Mouse (Mus musculus) ES-E14 (cell line): ENCODE measurements around the gene Macrod2. TPM values are rescaled to one million over a fixed set of nuclear protein-coding genes. Genes with fewer than 3 reads are reported as not detected.

Experiments used
- DNase-seq: peaks from one replicate; pipeline ENCODE4 v3.0.0-alpha.2; 2013; ENCODE audit warnings: low read depth, low spot score
- H3K27ac ChIP-seq: 2 replicates; pipeline ENCODE4 v1.5.1; 2012; ENCODE audit warnings: low read depth, mild to moderate bottlenecking, low read length, moderate library complexity, mixed read lengths; ENCODE audit not compliant: poor library complexity, insufficient read depth, severe bottlenecking
- H3K36me3 ChIP-seq: 2 replicates; pipeline ENCODE4 v1.6.1; 2012; ENCODE audit warnings: mild to moderate bottlenecking, low read length, moderate library complexity, mixed read lengths; ENCODE audit not compliant: control insufficient read depth, poor library complexity, insufficient read depth, severe bottlenecking
- H3K4me1 ChIP-seq, 2 experiments: fragments of 150-350 bp in 1 of 2; sonication (generic) in 1 of 2; 2 replicates each; pipeline ENCODE4 v1.6.1; 2012; ENCODE audit warnings: low read length in 2 of 2, mild to moderate bottlenecking in 1 of 2, mixed read lengths in 1 of 2; ENCODE audit not compliant: control insufficient read depth in 2 of 2, insufficient read depth in 2 of 2, poor library complexity in 1 of 2
- H3K4me3 ChIP-seq, 2 experiments: fragments of 150-350 bp in 1 of 2; sonication (generic) in 1 of 2; 2 replicates each; pipeline ENCODE4 v1.5.1; 2012; ENCODE audit warnings: low read length in 2 of 2, low read depth in 1 of 2, mild to moderate bottlenecking in 1 of 2, mixed read lengths in 1 of 2; ENCODE audit not compliant: insufficient read depth in 1 of 2, poor library complexity in 1 of 2, severe bottlenecking in 1 of 2
- H3K9ac ChIP-seq: 2 replicates; pipeline ENCODE4 v1.6.1; 2012; ENCODE audit warnings: low read depth, mild to moderate bottlenecking, low read length, mixed read lengths; ENCODE audit not compliant: poor library complexity, insufficient read depth, severe bottlenecking
- H3K9me3 ChIP-seq: fragments of 150-350 bp; sonication (generic); 2 replicates; pipeline ENCODE4 v1.6.1; 2012; ENCODE audit warnings: low read depth, mild to moderate bottlenecking, low read length; ENCODE audit not compliant: control insufficient read depth, insufficient read depth
- CHD2 ChIP-seq: IDR thresholded peaks from 2 replicates; pipeline ENCODE4 v1.6.1; 2014; ENCODE audit warnings: mild to moderate bottlenecking, low read depth, low read length, inconsistent platforms
- HCFC1 ChIP-seq: IDR thresholded peaks from 2 replicates; pipeline ENCODE4 v1.6.1; 2012; ENCODE audit warnings: low read length, inconsistent platforms, borderline replicate concordance; ENCODE audit not compliant: insufficient read depth
- MAFK ChIP-seq: IDR thresholded peaks from 2 replicates; pipeline ENCODE4 v1.6.1; 2014; ENCODE audit warnings: mild to moderate bottlenecking, low read depth, low read length, inconsistent platforms; ENCODE audit not compliant: insufficient read depth
- ZC3H11A ChIP-seq: IDR thresholded peaks from 2 replicates; pipeline ENCODE4 v1.6.1; 2012; ENCODE audit warnings: low read depth, mild to moderate bottlenecking, inconsistent platforms, low read length, borderline replicate concordance
- ZNF384 ChIP-seq: IDR thresholded peaks from 2 replicates; pipeline ENCODE4 v1.6.1; 2012; ENCODE audit warnings: low read depth, low read length, inconsistent platforms
- in situ Hi-C, 2 experiments: fragments of 600-800 bp; cut with MboI; formaldehyde crosslinking; loops; one replicate each; pipeline ENCODE4 v1.15.1; 2025; ENCODE audit warnings: low sequenced_read_pairs in 2 of 2, inconsistent platforms in 1 of 2; ENCODE audit not compliant: unreplicated experiment in 2 of 2
- total RNA-seq: library from RNA; depleted of rRNA; stranded (reverse); fragments of 300-350 nt; gene quantifications from 2 replicates; pipeline ENCODE4 v1.2.3, GENCODE M21; 2012

Gene Macrod2
- total RNA-seq, 1 experiment: 12.7 TPM

- Histone ChIP-seq H3K9ac (no peak overlapping the region), H3K9me3 (no peaks in the 10 kb centered on the region), H3K4me1 (0 out of 4 replicates have a peak, but pooled peaks cover 0 to 2% of the 10 kb centered on the region in 2 experiments), H3K4me3 (no peak overlapping the region), H3K27ac (peak overlapping the region; percentile 22; the same call in 1 of the 2 replicates), H3K36me3 (no peaks in the 10 kb centered on the region)
- in situ Hi-C loops: no loop called here
- TF ChIP-seq MAFK: no peak
- no peak for TF ChIP-seq ZNF384
- no peak for TF ChIP-seq CHD2
- TF ChIP-seq ZC3H11A: no peak
- TF ChIP-seq HCFC1: no peak
- DNase-seq: peak; percentile 7
These were observed 1183.1 kb downstream of the Macrod2 start for GRCm38 (mm10) chr2:141578206-141578605.

GRCm38 (mm10) chr2:141582431-141582830, 1187.3 kb downstream of the Macrod2 start:
- no peak overlapping the region for H3K27ac ChIP-seq
- no peak for TF ChIP-seq CHD2
- TF ChIP-seq MAFK: no peak
- TF ChIP-seq HCFC1: no peak
- in situ Hi-C loops: no loop called here

GRCm38 (mm10) chr2:141582933-141583332, 1187.8 kb downstream of the Macrod2 start:
- Histone ChIP-seq H3K4me3 (no peak overlapping the region), H3K4me1 (0 out of 4 replicates have a peak, but pooled peaks cover 0 to 2% of the 10 kb centered on the region in 2 experiments), H3K36me3 (no peaks in the 10 kb centered on the region), H3K27ac (no peak overlapping the region), H3K9ac (no peak overlapping the region), H3K9me3 (no peaks in the 10 kb centered on the region)
- in situ Hi-C loops: no loop called here
- DNase-seq: no peak
- no peak for TF ChIP-seq HCFC1
- TF ChIP-seq CHD2: no peak
- no peak for TF ChIP-seq MAFK
- no peak for TF ChIP-seq ZNF384
- TF ChIP-seq ZC3H11A: no peak

More at GRCm38 (mm10) chr2:141582431-141582830, 1187.3 kb downstream of the Macrod2 start:
- Histone ChIP-seq H3K36me3 (no peaks in the 10 kb centered on the region), H3K4me1 (0 out of 4 replicates have a peak, but pooled peaks cover 0 to 2% of the 10 kb centered on the region in 2 experiments), H3K9me3 (no peaks in the 10 kb centered on the region), H3K9ac (no peak overlapping the region), H3K4me3 (no peak overlapping the region)
- DNase-seq: no peak

GRCm38 (mm10) chr2:141587290-141587689, 1192.2 kb downstream of the Macrod2 start:
- H3K4me1 ChIP-seq: no peaks in the 10 kb centered on the region
- in situ Hi-C loops: no loop called here
- no peak for DNase-seq
- no peak overlapping the region for H3K27ac ChIP-seq
- H3K36me3 ChIP-seq: no peaks in the 10 kb centered on the region
- TF ChIP-seq MAFK (no peak), ZC3H11A (no peak), CHD2 (no peak), ZNF384 (no peak), HCFC1 (no peak)
- no peak overlapping the region for H3K4me3 ChIP-seq
- no peak overlapping the region for H3K9ac ChIP-seq
- H3K9me3 ChIP-seq: no peaks in the 10 kb centered on the region

- H3K36me3 ChIP-seq: no peaks in the 10 kb centered on the region
- H3K9ac ChIP-seq: no peak overlapping the region
- in situ Hi-C loops: no loop called here
- H3K9me3 ChIP-seq: no peaks in the 10 kb centered on the region
- DNase-seq: no peak
- no peaks in the 10 kb centered on the region for H3K4me1 ChIP-seq
- no peak overlapping the region for H3K27ac ChIP-seq
- TF ChIP-seq CHD2 (no peak), HCFC1 (no peak), MAFK (no peak), ZC3H11A (no peak), ZNF384 (no peak)
- no peak overlapping the region for H3K4me3 ChIP-seq
These were observed 1196.2 kb downstream of the Macrod2 start for GRCm38 (mm10) chr2:141591326-141591725.
